Mouse (Mus musculus) liver, embryonic 12.5 days (tissue): ENCODE measurements around the gene Fcgr1. TPM values are rescaled to one million over a fixed set of nuclear protein-coding genes. Genes with fewer than 3 reads are reported as not detected.
"Not testable (repeated sequence)": the region's sequence is repeated elsewhere in the genome, so short reads cannot be mapped to it uniquely, and the experiment has no call there.

ENCODE experiments used
- ATAC-seq: fragments of 200-750 bp; cut with Nextera tagmentation; 2 replicates; pipeline ENCODE4 v1.8.0; 2017; ENCODE audit warnings: moderate number of reproducible peaks, mild to moderate bottlenecking, moderate library complexity
- H3K27ac ChIP-seq: fragments of 300-500 bp; sonication (generic); 2 replicates; pipeline ENCODE4 v1.5.1; 2016; ENCODE audit warnings: mild to moderate bottlenecking
- H3K27me3 ChIP-seq: fragments of 300-500 bp; sonication (generic); replicated peaks from 2 replicates; pipeline ENCODE4 v1.6.1; 2016; ENCODE audit warnings: mild to moderate bottlenecking, moderate library complexity
- H3K36me3 ChIP-seq: fragments of 300-500 bp; sonication (generic); 2 replicates; pipeline ENCODE4 v1.6.1; 2016; ENCODE audit warnings: mild to moderate bottlenecking, moderate library complexity
- H3K4me1 ChIP-seq: fragments of 300-500 bp; sonication (generic); 2 replicates; pipeline ENCODE4 v1.6.1; 2016
- H3K4me2 ChIP-seq: fragments of 300-500 bp; sonication (generic); 2 replicates; pipeline ENCODE4 v1.6.1; 2016; ENCODE audit warnings: mild to moderate bottlenecking, moderate library complexity
- H3K4me3 ChIP-seq: fragments of 300-500 bp; sonication (generic); 2 replicates; pipeline ENCODE4 v1.5.1; 2016; ENCODE audit warnings: mild to moderate bottlenecking, moderate library complexity
- H3K9ac ChIP-seq: fragments of 300-500 bp; sonication (generic); 2 replicates; pipeline ENCODE4 v1.6.1; 2016; ENCODE audit warnings: mild to moderate bottlenecking, moderate library complexity
- H3K9me3 ChIP-seq: fragments of 300-500 bp; sonication (generic); replicated peaks from 2 replicates; pipeline ENCODE4 v1.6.1; 2016; ENCODE audit warnings: mild to moderate bottlenecking, moderate library complexity
- WGBS: fragments of 180-500 bp; shearing (Covaris S2); methylation state at CpG from one replicate; pipeline ENCODE4 v1.1.7; 2016; ENCODE audit not compliant: insufficient replicate concordance; 5-methylcytosine and 5-hydroxymethylcytosine counted together
- polyA plus RNA-seq: library from polyadenylated mRNA; unstranded; fragments of >200 nt; fragmentation: Nextera tagmentation; extraction: Ambion mirVana; gene quantifications from 2 replicates; pipeline ENCODE4 v1.2.1, GENCODE M21; 2016

Gene Fcgr1
- polyA plus RNA-seq, 1 experiment from 2014 or later = 2.7 TPM

GRCm38 (mm10) chr3:96255926-96256593, 37.7 kb downstream of the Fcgr1 start:
- Histone ChIP-seq H3K9me3 (no peaks in the 10 kb centered on the region), H3K27ac (no peak overlapping the region), H3K4me3 (no peak overlapping the region), H3K27me3 (no peaks in the 10 kb centered on the region), H3K36me3 (no peaks in the 10 kb centered on the region), H3K9ac (peak overlapping the region; percentile 2; the same call in 1 of the 2 replicates), H3K4me1 (peaks cover 57% of the 10 kb centered on the region), H3K4me2 (no peak overlapping the region)
- ATAC-seq = no peak
- 64% methylated on average over 5 of the region's 5 CpGs for WGBS

- H3K4me3 ChIP-seq = 0 out of 2 replicates have a peak overlapping the region, but pooled peaks have one; percentile 6
- WGBS = 18% methylated on average over 10 of the region's 10 CpGs
- H3K27ac ChIP-seq = peak overlapping the region; percentile 86
- H3K9me3 ChIP-seq = no peaks in the 10 kb centered on the region
- H3K4me2 ChIP-seq = peak overlapping the region; percentile 55
- H3K4me1 ChIP-seq = peaks cover 66% of the 10 kb centered on the region
- no peaks in the 10 kb centered on the region for H3K36me3 ChIP-seq
- H3K9ac ChIP-seq = peak overlapping the region; percentile 54
- peak; percentile 92 for ATAC-seq
- no peaks in the 10 kb centered on the region for H3K27me3 ChIP-seq
These were observed 39.0 kb downstream of the Fcgr1 start for GRCm38 (mm10) chr3:96254683-96255355.

GRCm38 (mm10) chr3:96251787-96252186, 42.0 kb downstream of the Fcgr1 start:
- Histone ChIP-seq H3K27ac (no peak overlapping the region), H3K36me3 (no peaks in the 10 kb centered on the region), H3K9ac (no peak overlapping the region), H3K9me3 (no peaks in the 10 kb centered on the region), H3K4me1 (peaks cover 78% of the 10 kb centered on the region), H3K4me3 (no peak overlapping the region), H3K4me2 (no peak overlapping the region), H3K27me3 (no peaks in the 10 kb centered on the region)
- ATAC-seq = no peak
- WGBS = 81% methylated on average over 3 of the region's 3 CpGs

- H3K36me3 ChIP-seq = no peaks in the 10 kb centered on the region
- H3K4me2 ChIP-seq = peak overlapping the region; percentile 32
- peak overlapping the region; percentile 96 for H3K27ac ChIP-seq
- no peaks in the 10 kb centered on the region for H3K9me3 ChIP-seq
- H3K4me1 ChIP-seq = peaks cover 71% of the 10 kb centered on the region
- WGBS = 49% methylated on average over 3 of the region's 3 CpGs
- no peak overlapping the region for H3K4me3 ChIP-seq
- H3K9ac ChIP-seq = peak overlapping the region; percentile 57
- H3K27me3 ChIP-seq = no peaks in the 10 kb centered on the region
- ATAC-seq = no peak
These were observed 42.9 kb downstream of the Fcgr1 start for GRCm38 (mm10) chr3:96250890-96251289.

GRCm38 (mm10) chr3:96249034-96249345, 44.8 kb downstream of the Fcgr1 start:
- no peaks in the 10 kb centered on the region for H3K27me3 ChIP-seq
- peak overlapping the region; percentile 61 for H3K4me3 ChIP-seq
- peak overlapping the region; percentile 71 for H3K4me2 ChIP-seq
- 57% methylated on average over 4 of the region's 4 CpGs for WGBS
- H3K36me3 ChIP-seq = no peaks in the 10 kb centered on the region
- H3K27ac ChIP-seq = peak overlapping the region; percentile 96
- peaks cover 60% of the 10 kb centered on the region for H3K4me1 ChIP-seq
- peak overlapping the region; percentile 87 for H3K9ac ChIP-seq
- no peak for ATAC-seq
- no peaks in the 10 kb centered on the region for H3K9me3 ChIP-seq

GRCm38 (mm10) chr3:96248141-96249033, 45.4 kb downstream of the Fcgr1 start:
- Histone ChIP-seq H3K9me3 (no peaks in the 10 kb centered on the region), H3K9ac (peak overlapping the region; percentile 87)
- whole genome bisulfite sequencing = 41% methylated on average over 6 of the region's 6 CpGs

GRCm38 (mm10) chr3:96247356-96248140, 46.2 kb downstream of the Fcgr1 start:
- Histone ChIP-seq H3K9me3 (no peaks in the 10 kb centered on the region), H3K4me3 (peak overlapping the region; percentile 61), H3K4me2 (peak overlapping the region; percentile 71), H3K27ac (peak overlapping the region; percentile 96), H3K9ac (peak overlapping the region; percentile 87), H3K4me1 (peaks cover 59% of the 10 kb centered on the region), H3K27me3 (no peaks in the 10 kb centered on the region), H3K36me3 (no peaks in the 10 kb centered on the region)
- under 1% methylated on average over 11 of the region's 11 CpGs for WGBS
- ATAC-seq = no peak

More at GRCm38 (mm10) chr3:96248141-96249033, 45.4 kb downstream of the Fcgr1 start:
- peak overlapping the region; percentile 71 for H3K4me2 ChIP-seq
- H3K4me1 ChIP-seq = peaks cover 60% of the 10 kb centered on the region
- H3K27ac ChIP-seq = peak overlapping the region; percentile 96
- no peaks in the 10 kb centered on the region for H3K27me3 ChIP-seq
- H3K4me3 ChIP-seq = peak overlapping the region; percentile 61
- no peak for ATAC-seq
- no peaks in the 10 kb centered on the region for H3K36me3 ChIP-seq

- H3K9ac ChIP-seq = peak within 1 kb of the TSS; percentile 87
- ATAC-seq = peak; percentile 86
- not testable (repeated sequence) for H3K9me3 ChIP-seq, H3K36me3 ChIP-seq, H3K27me3 ChIP-seq
- H3K4me2 ChIP-seq = peak within 1 kb of the TSS; percentile 71
- H3K4me1 ChIP-seq = peaks cover 62% of the 10 kb centered on the region
- WGBS = no CpG with 5 or more reads among the region's 47 CpGs
- peak within 1 kb of the TSS; percentile 96 for H3K27ac ChIP-seq
- H3K4me3 ChIP-seq = peak within 1 kb of the TSS; percentile 61
These were observed 47.3 kb downstream of the Fcgr1 start, which contains the start of gene Hist2h3c1 for GRCm38 (mm10) chr3:96246427-96246856. Hist2h3c1 (plus strand) TSS chr3:96246685.

GRCm38 (mm10) chr3:96246018-96246417, 47.8 kb downstream of the Fcgr1 start:
- Histone ChIP-seq H3K4me3 (peak overlapping the region; percentile 39), H3K4me1 (peaks cover 65% of the 10 kb centered on the region), H3K4me2 (peak overlapping the region; percentile 43), H3K9ac (0 out of 2 replicates have a peak overlapping the region, but pooled peaks have one; percentile 50), H3K27ac (peak overlapping the region; percentile 92)
- not testable (repeated sequence) for H3K9me3 ChIP-seq, H3K27me3 ChIP-seq, ATAC-seq, H3K36me3 ChIP-seq
- under 1% methylated on average over 10 of the region's 21 CpGs for WGBS

GRCm38 (mm10) chr3:96245003-96245886, 48.5 kb downstream of the Fcgr1 start, which contains the start of gene Hist2h2aa1:
Hist2h2aa1 (plus strand) TSS chr3:96245497.
- under 1% methylated on average over 44 of the region's 88 CpGs for WGBS
- Histone ChIP-seq H3K9ac (peak within 1 kb of the TSS; percentile 91), H3K4me1 (peaks cover 63% of the 10 kb centered on the region), H3K4me2 (peak within 1 kb of the TSS; percentile 81), H3K4me3 (peak within 1 kb of the TSS; percentile 65), H3K27ac (peak within 1 kb of the TSS; percentile 99)
- H3K9me3 ChIP-seq, H3K27me3 ChIP-seq, H3K36me3 ChIP-seq: not testable (repeated sequence)
- peak; percentile 76 for ATAC-seq
